Mouse (Mus musculus): ENCODE measurements at regions not wholly inside any gene's neighbourhood (a gene's known extent, or its start where the extent isn't known, plus 50 kb on each side); places are given as distances from the start of the nearest gene placed in this dataset.
A peak's percentile ranks its signal among the peaks of the same experiment; 100 is the strongest.

DNA sequence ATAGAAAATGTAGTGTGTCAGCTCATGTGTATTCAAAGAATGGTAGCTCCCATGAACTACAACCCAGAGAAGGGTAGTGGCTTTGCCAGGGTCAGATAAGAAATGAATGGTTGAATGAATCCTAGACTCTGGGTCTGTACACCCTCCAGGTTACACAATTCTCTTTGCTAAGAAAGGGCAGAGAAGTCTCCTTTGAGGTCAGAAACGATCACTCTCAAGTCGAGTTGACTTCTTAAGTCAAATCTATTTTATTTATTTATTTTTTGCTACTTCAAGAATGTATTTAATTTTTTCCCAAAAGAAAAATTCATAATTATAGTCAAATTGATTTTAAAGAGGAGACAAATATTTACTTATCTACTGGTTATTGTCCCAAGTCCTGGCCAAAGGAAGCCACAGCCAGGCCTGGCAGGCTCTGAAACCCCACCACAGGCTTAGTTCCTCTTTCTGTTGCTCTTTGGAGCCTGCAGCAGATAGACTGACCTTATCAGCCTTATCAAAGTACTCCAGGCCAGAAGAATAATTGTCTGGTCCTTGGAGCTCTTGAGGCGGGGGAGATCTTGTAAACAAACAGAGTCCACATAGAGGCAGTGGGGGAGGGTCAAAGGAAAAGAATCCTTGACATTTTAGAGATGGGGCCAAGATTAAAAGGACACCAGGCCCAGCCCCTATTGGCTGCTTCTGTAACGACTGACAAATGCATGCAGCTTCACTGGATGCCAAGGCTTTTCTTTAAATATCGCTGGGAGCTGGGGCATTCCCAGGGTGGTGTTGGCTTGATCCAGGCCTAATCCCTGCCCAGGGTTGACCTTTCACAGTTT lies 104.6 kb upstream of the Jun start:
- H3K79me2 ChIP-seq (ENCODE audit: control insufficient read depth, insufficient read depth, low read length, poor library complexity), result no peaks in the 10 kb centered on the region; the same call in 1 of the 2 replicates
- H3K9me3 ChIP-seq (replicated peaks; ENCODE audit: insufficient read depth, low read length), result no peaks in the 10 kb centered on the region
- TF ChIP-seq SMC3 (IDR thresholded peaks at IDR 0.05; ENCODE audit: low read depth, low read length), result peak; percentile 1; the same call in 1 of the 2 replicates
- peak; percentile 48; the same call in 1 of the 2 replicates for TF ChIP-seq MXI1 (IDR thresholded peaks at IDR 0.05; ENCODE audit: low read depth, low read length)
- TF ChIP-seq MAZ (IDR thresholded peaks at IDR 0.05; ENCODE audit: low read depth, low read length), result peak; percentile 72
- TF ChIP-seq ZC3H11A (IDR thresholded peaks at IDR 0.05; ENCODE audit: low read depth, low read length), result peak; percentile 7; the same call in 1 of the 2 replicates
- 0 out of 2 replicates have a peak, but pooled peaks have one; percentile 39 for TF ChIP-seq POLR2AphosphoS2 (IDR thresholded peaks at IDR 0.05; ENCODE audit: low read length)
- TF ChIP-seq ETS1 (IDR thresholded peaks at IDR 0.05; ENCODE audit: low read depth, low read length), result peak; percentile 97
- peak; percentile 96 for TF ChIP-seq RCOR1 (IDR thresholded peaks at IDR 0.05; ENCODE audit: low read depth, low read length)
- TF ChIP-seq E2F4 (IDR thresholded peaks at IDR 0.05; ENCODE audit: borderline replicate concordance, low read depth, low read length), result no peak
- no peak for TF ChIP-seq USF2 (IDR thresholded peaks at IDR 0.05; ENCODE audit: borderline replicate concordance in 1 of 2, insufficient read depth in 1 of 2, low read depth in 1 of 2, low read length in 2 of 2)
- peak; percentile 99 for TF ChIP-seq TCF12 (IDR thresholded peaks at IDR 0.05; ENCODE audit: low read depth, low read length)
- TF ChIP-seq EP300 (IDR thresholded peaks at IDR 0.05; ENCODE audit: low read depth in 1 of 2, low read length in 2 of 2), result peak; percentile 100
- TF ChIP-seq CHD1 (IDR thresholded peaks at IDR 0.05; ENCODE audit: low read depth, low read length), result 0 out of 2 replicates have a peak, but pooled peaks have one; percentile 44
- TF ChIP-seq POLR2A (IDR thresholded peaks at IDR 0.05; ENCODE audit: control insufficient read depth in 1 of 2, insufficient read depth in 1 of 2, low read depth in 1 of 2, low read length in 2 of 2, poor library complexity in 1 of 2), result 0 out of 4 replicates have a peak, but pooled peaks of 1 of the 2 experiments have one; percentile 12
- no peak for TF ChIP-seq USF1 (IDR thresholded peaks at IDR 0.05; ENCODE audit: low read depth, low read length)
- TF ChIP-seq MEF2A (IDR thresholded peaks at IDR 0.05; ENCODE audit: extremely low read depth, insufficient replicate concordance, low read depth, low read length, poor library complexity, severe bottlenecking), result peak; percentile 73; the same call in 1 of the 2 replicates
- TF ChIP-seq BHLHE40 (IDR thresholded peaks at IDR 0.05; ENCODE audit: borderline replicate concordance, low read depth, low read length), result peak; percentile 73
- no peak for TF ChIP-seq NELFE (IDR thresholded peaks at IDR 0.05; ENCODE audit: low read depth, low read length)
- TF ChIP-seq MYB (IDR thresholded peaks at IDR 0.05; ENCODE audit: low read depth, low read length), result peak; percentile 72
- TF ChIP-seq JUND (IDR thresholded peaks at IDR 0.05; ENCODE audit: low read depth, low read length), result no peak
- peak; percentile 77 for TF ChIP-seq CHD2 (IDR thresholded peaks at IDR 0.05; ENCODE audit: low read length)
- TF ChIP-seq ZNF384 (IDR thresholded peaks at IDR 0.05; ENCODE audit: low read depth, low read length), result no peak
- no peak for TF ChIP-seq ELF1 (IDR thresholded peaks at IDR 0.05; ENCODE audit: low read depth, low read length)
- peak; percentile 82 for TF ChIP-seq MAFK (IDR thresholded peaks at IDR 0.05; ENCODE audit: borderline replicate concordance, low read depth, low read length)
- TF ChIP-seq TAL1 (IDR thresholded peaks at IDR 0.05; ENCODE audit: low read length), result peak; percentile 95
- peak; percentile 89 for TF ChIP-seq SIN3A (IDR thresholded peaks at IDR 0.05; ENCODE audit: low read length)
- TF ChIP-seq GATA1 (IDR thresholded peaks at IDR 0.05; ENCODE audit: low read depth, low read length), result peak; percentile 100
- peak overlapping the region; percentile 54 for H3K9ac ChIP-seq (ENCODE audit: control insufficient read depth, low read depth, low read length, poor library complexity, severe bottlenecking)
- H3K27ac ChIP-seq (ENCODE audit: control insufficient read depth, low read depth, low read length), result peak overlapping the region; percentile 96
- peaks cover 41 to 46% of the 10 kb centered on the region in 2 experiments for H3K4me1 ChIP-seq (ENCODE audit: control insufficient read depth in 1 of 2, insufficient read depth in 2 of 2, low read length in 2 of 2)
- peak overlapping the region; percentile 1 to 30; a peak in 3 of 4 replicates for H3K4me3 ChIP-seq (ENCODE audit: control insufficient read depth in 1 of 2, insufficient read depth in 1 of 2, low read depth in 2 of 2, low read length in 2 of 2)
- peak; percentile 91 for DNase-seq (ENCODE audit: low read depth, low spot score)
- peaks cover 0 to 46% of the 10 kb centered on the region in 2 experiments; a peak in 2 of 4 replicates for H3K36me3 ChIP-seq (ENCODE audit: control insufficient read depth in 1 of 2, insufficient read depth in 2 of 2, low read length in 2 of 2)
- H3K27me3 ChIP-seq (ENCODE audit: control insufficient read depth in 1 of 2, insufficient read depth in 2 of 2, low read length in 2 of 2), result no peaks in the 10 kb centered on the region
